Mouse (Mus musculus) kidney, postnatal 10 days (tissue): Measurements from ENCODE around the gene Gata1.
"Not testable (repeated sequence)": the region's sequence is repeated elsewhere in the genome, so short reads cannot be mapped to it uniquely, and the experiment has no call there.

ENCODE experiments used
- DNase-seq: peaks from one replicate; pipeline ENCODE4 v3.0.0; 2021; ENCODE audit warnings: mixed read lengths

Gene Gata1

GRCm38 (mm10) chrX:7963829-7964626 is 13.8 kb downstream of the Gata1 start:
- no peak for DNase-seq

- no peak for DNase-seq
Observed at GRCm38 (mm10) chrX:7958868-7959267, 19.0 kb downstream of the Gata1 start.

GRCm38 (mm10) chrX:7950091-7950490 is 27.8 kb downstream of the Gata1 start:
- no peak for DNase-seq

GRCm38 (mm10) chrX:7947900-7948492 is 29.9 kb downstream of the Gata1 start:
- peak; percentile 95 for DNase-seq

- DNase-seq: peak; percentile 33
Observed at GRCm38 (mm10) chrX:7947108-7947899, 30.6 kb downstream of the Gata1 start, which contains the start of gene Hdac6. Hdac6 (minus strand) TSS chrX:7947889.

- peak; percentile 7 for DNase-seq
Observed at GRCm38 (mm10) chrX:7945618-7946017, 32.3 kb downstream of the Gata1 start.

GRCm38 (mm10) chrX:7937667-7938066 is 40.2 kb downstream of the Gata1 start:
- DNase-seq: no peak

GRCm38 (mm10) chrX:7936874-7937273 is 41.0 kb downstream of the Gata1 start:
- DNase-seq: no peak

- no peak for DNase-seq
Observed at GRCm38 (mm10) chrX:7928270-7928790, 49.5 kb downstream of the Gata1 start, which contains the start of gene Eras. Eras (minus strand) TSS chrX:7928607.

- no peak for DNase-seq
Observed at GRCm38 (mm10) chrX:7927116-7927515, 50.8 kb downstream of the Gata1 start.

- DNase-seq: no peak
Observed at GRCm38 (mm10) chrX:7926266-7926665, 51.6 kb downstream of the Gata1 start.

- no peak for DNase-seq
Observed at GRCm38 (mm10) chrX:7922032-7922431, 55.8 kb downstream of the Gata1 start.

- peak; percentile 15 for DNase-seq
Observed at GRCm38 (mm10) chrX:7919601-7920383, 58.1 kb downstream of the Gata1 start, which contains the start of gene Pcsk1n. Pcsk1n (plus strand) TSS chrX:7919822.

GRCm38 (mm10) chrX:7917960-7918359 is 59.9 kb downstream of the Gata1 start:
- DNase-seq: not testable (repeated sequence)

- peak; percentile 48 for DNase-seq
Observed at GRCm38 (mm10) chrX:7915669-7916068, 62.2 kb downstream of the Gata1 start.

GRCm38 (mm10) chrX:7910473-7910872 is 67.4 kb downstream of the Gata1 start:
- DNase-seq: no peak
